Mouse (Mus musculus) testis, postnatal 10 days (tissue): ENCODE results near the gene Fam196b.

Source experiments
- DNase-seq: peaks from one replicate; pipeline ENCODE4 v3.0.0; 2021; ENCODE audit warnings: low spot score

Gene Fam196b

DNA sequence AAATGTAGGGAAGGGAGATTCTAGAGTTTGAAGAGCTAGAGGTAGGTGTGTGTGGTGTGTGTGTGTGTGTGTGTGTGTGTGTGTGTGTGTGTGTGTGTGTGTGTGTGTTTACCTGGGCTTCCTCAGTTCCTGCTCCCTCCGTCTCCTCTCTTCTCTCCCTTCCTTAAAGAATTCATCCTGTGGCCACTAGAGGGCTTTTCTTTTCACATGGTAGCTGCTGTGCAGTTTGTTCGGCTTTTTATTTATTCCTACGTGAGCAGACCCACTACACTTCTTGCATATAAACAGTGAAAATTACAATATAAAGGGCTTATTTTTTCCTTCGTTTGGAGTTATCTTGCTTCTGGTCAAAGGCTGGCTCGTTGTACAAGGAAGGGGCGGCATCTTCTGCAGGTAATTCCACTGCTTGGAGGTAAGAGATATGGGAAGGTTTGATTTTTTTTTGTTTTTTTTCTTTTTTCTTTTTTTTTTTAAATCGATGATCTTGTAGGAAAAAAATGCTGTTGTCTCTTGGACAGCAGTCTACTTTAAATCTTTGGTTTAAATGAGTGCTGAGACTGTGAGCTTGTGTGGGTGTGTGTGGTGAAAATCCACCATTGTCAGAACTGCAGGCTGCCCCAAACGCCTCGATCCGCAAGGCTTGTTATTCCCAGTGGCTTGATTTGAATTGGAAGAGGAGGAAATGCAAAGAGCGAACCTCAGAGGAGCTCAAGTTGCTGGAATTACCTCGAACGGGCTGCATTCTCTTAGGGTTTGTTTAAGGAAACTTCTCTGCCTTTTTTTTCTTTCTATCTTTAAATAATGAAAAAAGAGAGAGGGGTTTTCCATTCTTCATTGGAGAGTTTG lies at the start of gene Fam196b:
Gene Fam196b, plus strand, starts transcription at position 289 of the 846 bp plus-strand sequence.
- DNase-seq = no peak

DNA sequence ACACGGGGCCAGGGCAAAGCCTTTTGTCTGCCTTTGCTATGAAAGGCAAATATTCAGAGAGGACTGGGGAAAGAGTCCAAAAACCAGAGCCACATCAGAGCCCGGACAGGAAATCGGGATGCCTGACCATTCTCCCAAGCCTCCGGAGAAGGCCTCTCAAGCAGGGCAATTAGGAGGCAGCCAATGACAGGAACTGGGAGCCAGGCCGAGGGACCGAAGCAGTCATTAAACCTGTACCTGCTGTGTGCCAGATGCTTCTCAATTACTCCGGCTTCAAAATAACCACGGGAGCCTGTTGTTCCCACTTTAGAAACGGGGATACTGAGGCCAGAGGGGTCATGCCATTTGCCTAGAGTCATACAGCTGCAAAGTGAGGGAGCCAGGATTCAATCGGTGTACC lies 42.6 kb upstream of the Fam196b start:
- no peak for DNase-seq

DNA sequence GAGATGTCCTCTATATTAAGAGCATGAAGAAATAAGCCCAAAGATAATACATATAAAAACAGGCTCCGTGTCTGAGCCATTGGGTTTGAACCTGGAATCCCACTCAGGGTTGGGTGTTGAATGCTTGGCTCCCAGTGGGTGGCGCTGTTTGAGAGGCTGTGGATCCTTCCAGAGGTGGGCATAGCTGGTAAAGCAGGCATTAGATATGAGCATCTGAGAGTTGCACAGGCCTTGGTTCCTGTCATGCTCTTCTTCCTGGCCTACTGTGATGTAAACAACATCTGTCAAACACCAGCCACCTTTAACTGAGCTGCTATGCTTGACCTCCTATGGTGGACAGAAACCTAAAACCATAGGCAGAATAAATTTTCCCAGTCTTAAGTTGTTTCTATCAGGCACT lies 38.7 kb upstream of the Fam196b start:
- no peak for DNase-seq

DNA sequence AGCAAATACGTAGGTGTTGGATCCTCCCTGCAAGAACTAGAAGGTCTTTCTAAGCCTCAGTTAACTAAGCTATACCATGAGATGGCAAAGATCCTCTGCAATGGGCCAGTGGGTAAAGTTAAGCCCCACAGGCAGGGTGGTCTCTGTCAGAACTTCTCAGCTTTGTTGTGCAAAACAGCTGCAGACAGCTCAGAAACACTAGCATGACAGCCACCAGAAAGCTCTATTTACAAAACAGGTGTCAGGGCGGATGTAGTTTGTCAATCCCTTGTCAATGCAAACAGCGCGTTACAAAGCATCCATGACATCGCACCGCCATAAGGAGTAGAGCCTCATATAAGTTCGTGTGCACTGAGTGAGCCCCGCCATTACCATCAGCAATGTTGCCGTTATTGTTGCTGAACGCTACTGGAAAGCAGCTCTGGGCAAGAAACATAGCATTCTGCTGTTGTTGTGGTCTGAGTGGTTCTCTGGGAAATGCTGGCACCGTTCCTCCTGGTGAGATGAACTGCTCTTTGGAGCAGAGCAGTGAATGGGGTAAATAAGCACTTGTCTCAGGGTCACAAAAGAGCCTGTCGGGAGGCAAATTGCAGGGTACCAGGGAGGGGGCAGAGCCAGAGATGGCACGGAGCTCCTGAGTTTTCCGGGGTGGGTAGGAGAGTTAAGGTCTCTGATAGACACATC lies 38.1 kb upstream of the Fam196b start:
- DNase-seq = no peak

DNA sequence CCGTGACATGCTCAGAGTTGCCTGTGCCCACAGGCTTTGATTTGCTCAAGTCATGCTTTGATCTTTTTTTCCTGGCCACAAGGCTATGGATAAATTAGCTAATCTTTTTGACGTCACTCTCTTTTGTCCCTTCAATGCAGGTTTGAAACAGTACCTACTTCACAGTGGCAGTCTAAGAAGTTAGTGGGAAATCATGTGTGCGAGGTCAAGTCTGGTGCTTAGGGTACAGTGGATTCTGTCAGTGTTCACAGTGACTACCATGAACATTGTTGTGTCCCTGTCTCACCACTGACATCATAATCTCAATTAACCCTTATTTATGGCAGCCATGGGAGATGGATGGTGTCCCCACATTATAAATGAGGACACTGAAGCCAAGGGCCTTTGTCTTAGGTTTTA lies 37.6 kb upstream of the Fam196b start:
- DNase-seq = no peak

DNA sequence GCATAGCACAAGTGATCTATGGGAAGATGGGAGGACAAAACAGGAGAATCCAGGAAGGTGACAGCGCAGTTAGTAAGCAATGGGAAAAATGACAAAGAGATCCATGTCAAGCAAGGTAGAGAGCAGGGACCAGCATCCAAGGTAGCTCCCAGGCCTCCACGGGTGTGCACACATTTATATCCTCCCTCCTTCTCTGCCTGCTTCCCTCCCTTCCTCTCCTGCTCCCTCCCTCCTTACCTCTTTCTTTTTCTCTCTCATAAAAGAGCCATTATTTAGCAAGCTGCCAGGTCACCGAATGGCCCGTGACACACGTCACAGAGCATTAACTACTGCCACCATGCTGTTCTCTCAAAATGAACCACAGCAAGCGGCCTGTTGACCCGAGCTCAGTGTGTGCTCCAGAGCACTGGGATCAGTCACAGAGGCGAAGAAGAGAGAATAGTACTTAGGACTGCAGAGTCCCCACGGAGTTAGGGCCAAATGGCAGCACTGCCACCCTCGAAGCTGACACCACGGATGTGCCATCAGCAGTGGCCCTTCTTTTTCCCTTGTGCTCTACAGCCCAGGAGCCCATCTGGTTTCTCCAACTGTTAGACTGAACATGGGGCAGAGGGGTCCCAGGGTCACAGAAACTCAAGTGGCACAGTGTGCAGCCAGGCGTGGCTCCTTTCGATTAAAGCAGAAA lies 30.4 kb upstream of the Fam196b start:
- no peak for DNase-seq

DNA sequence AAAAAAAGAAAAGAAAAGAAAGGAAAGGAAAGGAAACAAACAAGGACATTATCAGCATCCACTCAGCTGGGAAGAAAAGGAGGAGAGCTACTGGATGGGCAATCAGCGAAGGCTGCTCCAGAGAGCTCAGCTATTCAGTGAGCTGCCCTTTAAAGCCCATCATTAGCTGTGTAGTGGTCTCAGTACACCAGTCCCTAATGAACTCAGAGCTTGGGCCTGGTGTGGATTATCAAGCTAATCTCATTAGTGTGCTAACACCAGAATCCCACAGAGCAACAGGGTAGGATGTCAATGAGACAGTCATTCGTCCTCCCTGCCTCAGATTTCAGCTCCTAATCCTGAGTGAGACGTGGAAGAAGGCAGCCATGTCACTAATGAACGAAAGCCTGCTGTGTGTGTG lies 24.4 kb upstream of the Fam196b start:
- DNase-seq = no peak

DNA sequence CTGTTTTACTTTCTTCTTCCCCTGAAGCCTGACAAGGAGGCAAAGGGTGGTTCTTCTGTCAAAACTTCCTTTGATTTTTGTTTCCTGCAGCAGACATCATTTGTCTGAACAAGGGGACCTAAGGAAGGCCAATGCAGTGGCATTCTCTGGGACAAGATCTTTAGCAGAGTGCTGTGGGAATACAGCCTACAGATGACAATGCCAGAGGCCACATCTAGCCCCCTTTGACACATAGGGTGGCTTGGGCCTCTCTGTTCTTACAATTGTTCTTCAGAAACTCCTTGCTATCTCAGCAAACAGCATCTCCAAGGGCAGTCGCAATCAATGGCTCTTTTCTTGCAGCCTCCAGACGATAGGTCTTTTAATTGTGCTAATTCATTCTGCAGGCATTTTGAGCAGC lies 23.9 kb upstream of the Fam196b start:
- DNase-seq = no peak

DNA sequence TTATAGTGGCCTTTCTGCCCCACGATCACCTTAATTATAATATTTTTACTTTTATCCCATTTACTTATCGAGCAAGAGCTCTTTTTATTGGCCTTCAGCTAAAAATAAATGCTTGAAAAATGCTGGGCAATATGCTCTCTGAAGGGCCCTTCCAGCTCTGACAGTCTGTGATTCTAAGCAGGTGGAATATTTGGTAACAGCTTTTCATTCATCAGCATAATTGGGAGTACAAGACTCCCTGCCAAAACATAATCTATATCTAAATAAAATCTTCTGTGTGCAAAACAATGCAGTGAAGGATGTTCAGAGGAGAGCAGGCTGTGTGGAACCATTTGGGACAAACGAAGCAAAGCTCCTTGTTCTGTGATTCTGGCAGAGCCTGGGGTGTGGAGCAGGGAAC lies 23.3 kb upstream of the Fam196b start:
- no peak for DNase-seq

DNA sequence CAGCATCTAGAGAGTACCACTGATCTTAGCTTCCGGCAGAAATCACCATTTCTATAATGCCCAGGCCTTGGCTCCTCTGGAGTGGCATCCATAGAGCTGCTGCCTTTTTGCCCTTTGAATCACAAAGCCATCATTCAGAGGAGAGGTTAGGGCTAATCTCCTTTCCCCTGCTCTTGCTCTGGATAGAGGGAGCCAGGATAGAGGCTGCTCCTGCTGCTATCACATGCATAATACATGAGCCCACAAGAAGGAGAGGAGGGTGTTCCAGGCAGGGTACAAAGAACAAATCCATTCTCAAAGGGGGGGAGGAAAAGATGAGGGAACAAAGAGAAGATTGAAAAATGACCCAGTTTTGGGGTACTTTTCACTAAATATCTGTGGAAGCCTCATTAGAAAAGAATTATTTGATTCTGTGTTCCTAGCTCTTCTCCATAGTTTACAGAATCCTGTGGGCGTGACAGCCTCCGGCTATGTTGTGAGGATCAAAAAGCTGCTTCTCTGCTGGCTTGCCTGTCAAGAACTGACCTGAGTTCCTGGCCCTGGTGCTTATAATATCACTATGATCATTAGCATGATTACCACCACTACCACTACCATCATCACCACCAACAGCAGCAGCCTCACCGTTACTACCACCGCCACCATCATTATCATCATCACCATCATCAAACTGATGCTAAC lies 16.8 kb upstream of the Fam196b start:
- no peak for DNase-seq

DNA sequence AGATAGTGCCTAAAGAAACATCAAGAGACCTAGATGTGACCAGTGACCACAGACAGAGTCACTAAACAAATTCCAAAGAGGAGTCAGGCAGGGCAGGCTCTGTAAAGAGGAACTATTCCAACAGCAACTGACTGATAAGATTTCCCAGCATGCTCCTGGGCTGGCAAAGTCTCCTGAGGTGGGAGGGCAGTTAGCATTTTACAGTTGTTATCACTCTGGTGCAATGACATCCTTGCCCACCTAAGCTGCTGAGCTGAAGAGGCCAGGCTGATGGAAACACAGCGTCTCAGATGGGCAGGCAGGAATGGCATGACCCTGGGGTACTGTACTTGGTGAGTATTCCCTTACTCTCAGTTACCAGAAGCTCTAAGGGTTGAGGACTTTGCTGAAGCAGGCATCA lies 15.1 kb upstream of the Fam196b start:
- no peak for DNase-seq

DNA sequence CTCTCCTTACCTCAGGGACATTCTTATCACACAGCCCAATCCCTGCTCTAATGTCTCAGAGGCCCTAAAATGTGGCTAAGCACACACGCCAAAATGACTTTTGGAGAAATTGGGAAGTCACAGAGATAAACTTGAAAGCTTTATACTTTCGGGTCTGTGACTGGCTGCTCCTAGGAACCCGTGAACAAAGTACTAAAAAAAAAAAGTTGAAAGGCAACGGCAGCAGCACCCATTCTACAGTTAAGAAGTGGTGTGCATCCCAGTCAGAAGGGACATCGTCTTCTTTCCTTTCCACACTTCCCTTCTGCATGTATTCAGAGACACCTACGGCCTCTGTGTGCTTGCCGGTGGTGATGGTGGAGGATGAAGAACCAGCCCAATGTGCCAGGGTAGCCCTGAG lies 14.6 kb upstream of the Fam196b start:
- DNase-seq = no peak

DNA sequence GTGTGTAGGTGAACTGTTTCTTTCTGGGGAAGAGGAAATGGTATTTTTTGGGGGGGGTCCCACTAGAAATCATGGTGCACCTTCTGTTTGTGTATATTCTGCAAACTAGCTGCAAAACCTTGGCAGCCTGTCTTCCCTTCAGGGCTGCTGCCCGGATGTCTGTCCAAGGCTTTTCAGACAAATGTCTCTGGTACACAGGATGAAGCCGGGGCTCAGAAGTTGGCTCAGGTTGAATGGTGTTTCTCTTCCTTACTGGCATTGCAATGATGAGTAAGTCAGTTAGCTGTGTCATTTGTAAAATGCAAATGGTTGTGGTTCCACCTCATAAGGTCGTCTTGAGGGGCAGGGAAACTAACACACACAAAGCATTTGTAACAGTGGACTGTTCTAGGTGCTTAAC lies 8.4 kb upstream of the Fam196b start:
- DNase-seq = no peak

DNA sequence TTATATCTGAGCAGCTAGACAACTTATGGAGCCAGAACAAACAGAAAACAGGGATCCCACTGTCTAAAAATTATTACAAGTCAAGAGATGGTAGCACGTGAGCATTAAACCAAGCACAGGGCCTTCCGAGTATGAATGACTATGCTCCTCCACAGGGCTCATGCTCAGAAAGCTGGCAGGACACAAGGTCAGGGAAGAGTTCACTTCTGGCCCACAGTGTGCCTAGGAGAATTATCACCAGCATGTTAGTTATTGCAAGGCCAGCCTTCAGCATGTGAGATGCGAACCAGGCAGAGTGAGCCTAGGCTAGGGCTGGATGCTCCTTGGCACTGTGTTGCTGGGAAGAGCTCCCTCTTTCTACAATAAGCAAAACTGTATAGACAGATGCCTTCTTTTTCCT lies 5.9 kb upstream of the Fam196b start:
- DNase-seq = no peak

DNA sequence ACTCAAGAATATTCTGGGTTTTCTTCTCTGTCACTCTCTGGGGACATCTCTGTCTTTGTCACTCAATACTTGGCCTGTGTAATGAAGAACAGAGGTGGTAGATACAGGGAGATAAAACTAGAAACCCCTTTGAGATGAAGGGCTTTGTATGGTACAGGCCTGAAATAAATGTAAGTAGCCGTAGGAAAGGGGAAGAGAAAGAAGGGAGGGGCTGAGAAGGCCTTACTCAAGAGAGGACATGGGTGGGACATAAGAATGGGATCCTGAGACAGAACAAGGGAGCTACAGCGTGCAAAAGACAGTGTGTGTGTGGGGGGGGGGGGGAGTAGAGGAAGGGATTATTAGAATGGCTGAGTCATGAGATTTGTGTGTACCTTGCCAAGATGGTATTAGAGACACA lies 5.3 kb upstream of the Fam196b start:
- no peak for DNase-seq

DNA sequence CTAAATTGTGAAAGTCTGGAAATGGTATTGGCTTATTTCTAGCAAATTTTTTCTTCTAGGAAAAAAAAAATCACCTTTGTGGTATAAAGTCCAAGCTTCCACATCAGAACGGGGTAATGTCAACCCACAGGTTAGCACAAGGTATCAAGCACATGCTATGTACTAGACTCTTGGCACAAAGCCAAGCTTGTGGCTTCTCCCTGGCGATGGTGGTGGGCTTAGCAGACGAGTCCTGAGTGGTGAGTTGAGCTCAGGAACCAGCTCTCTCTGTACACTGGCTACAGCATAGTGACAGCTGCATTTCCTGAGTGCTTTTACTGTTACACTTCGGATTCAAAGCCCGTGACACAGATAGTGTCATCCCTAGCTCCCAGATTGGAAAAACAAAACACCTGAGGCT lies 2.9 kb upstream of the Fam196b start:
- no peak for DNase-seq

DNA sequence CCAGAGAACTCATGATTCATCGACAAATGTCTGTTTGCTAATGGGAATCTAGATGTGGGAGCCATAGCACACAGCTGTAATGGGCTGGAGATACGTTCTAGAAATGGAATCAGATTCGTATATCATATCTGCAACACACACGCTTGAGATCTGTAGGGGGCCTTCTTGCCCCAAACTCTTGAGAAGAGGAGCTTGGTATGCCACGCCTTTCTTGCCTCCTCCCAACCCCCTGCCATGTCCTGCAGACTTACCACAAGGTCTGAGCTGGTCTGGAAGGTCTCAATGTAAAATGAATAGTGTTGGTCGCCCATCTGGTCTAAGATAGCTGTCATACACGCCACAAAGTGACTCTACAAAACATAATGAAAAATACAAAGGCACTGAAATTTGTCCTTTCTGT lies 2.4 kb upstream of the Fam196b start:
- no peak for DNase-seq

DNA sequence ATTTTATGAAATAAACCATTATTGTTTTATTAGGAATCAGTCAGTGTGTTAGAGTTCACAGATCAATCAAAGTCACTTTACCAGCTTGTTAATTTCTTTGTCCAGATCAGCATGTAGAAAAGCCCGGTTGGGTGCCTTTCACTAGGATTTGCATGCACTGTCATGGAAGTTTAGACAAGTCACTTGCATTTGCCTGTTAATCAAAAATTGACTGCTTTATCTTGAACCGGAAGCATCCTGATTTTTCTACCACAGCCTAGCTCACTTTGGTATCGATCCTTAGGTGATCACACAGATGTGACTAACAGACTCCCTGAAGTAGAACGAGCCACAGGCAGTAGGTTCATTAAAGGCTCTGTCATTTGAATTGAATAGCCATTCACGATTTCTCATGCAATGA lies 761 bp downstream of the Fam196b start:
- no peak for DNase-seq

DNA sequence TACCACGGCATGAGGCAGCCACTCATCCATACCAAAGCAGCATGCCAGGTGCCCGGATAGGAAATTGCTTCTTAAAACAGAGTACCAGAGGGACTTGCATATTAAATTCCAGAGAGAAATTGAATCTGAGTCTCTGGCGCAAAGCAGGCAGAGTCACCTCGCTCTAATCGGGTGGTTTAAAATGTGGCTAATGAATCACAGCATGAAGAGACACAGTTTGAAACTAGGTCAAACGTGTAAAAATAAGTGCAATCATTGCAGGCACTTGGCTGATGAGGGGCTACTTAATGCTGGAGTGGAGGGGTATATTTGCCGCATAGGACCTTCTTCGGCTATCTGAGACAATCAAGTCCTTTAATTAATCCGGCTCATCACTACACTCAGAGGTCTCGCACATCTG lies 1.6 kb downstream of the Fam196b start:
- no peak for DNase-seq

DNA sequence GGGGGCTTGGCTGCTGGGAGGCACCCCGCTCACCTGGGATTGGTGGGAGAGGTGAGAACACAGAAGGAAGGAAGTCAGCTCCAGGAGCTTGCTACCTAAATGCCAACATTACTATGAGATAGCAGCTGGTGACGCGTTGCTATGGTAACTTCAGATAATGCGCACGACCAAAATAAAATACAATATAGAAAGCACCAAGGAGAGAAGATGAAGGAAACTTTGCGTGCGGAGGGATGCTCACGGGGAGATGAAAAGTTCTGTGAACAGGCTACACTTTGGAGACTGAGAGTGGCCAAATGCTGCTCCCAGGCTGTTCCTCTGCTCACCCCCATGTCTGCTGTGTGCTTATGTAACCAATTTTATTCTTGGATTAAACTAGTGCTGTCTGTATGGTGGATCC lies 2.4 kb downstream of the Fam196b start:
- no peak for DNase-seq

DNA sequence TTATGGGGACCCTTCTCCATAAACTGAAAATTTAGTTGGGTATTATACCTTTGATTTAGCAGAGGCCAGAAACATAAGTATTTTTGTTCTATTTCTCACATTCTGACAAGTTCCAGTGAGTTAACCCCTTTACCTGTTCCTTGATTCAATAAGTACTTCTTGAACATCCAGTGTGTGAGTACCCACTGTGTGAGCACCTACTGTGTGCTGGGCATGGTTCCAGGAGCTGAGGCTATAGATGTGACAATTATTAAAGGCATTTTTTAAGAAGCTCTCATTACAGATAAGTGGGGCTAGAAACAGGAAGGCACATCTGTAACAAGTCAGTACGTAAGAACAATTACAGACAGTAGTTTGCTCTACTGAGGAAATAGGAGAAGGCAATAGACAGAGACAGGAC lies 4.7 kb downstream of the Fam196b start:
- no peak for DNase-seq

DNA sequence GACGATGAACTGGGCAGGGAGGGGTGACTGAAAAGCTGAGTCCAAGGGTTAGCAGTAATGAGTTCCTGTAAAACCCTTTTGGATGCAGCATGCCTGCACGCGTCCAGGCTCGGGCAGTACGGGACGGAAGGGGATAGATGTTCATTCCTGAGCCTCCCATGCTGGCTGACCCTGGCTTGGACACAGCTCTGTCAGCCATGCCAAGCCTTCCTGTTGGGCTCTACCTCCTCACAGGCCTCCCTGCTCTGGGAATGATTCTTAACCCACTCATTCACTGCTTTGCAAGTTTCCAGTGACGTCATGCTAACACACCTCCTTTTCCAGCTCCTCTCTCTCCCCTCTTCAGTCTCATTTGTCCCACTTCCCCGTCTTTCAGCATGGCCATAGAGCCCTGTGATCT lies 9.0 kb downstream of the Fam196b start:
- DNase-seq = no peak
